Mouse (Mus musculus) B cell, adult 62 days (primary cell): ENCODE measurements around the gene Myocd. TPM values are rescaled to one million over a fixed set of nuclear protein-coding genes. Genes with fewer than 3 reads are reported as not detected.

ENCODE experiments used
- total RNA-seq: library from RNA; stranded (reverse); gene quantifications from 4 replicates; pipeline ENCODE4 v1.2.4, GENCODE M21; 2023

Myocd gene
- not detected in 4 replicates for total RNA-seq

GRCm38 (mm10) chr11:65269851-65270473, at the start of gene Myocd:
Gene Myocd (minus strand): TSS chr11:65269989.

GRCm38 (mm10) chr11:65162767-65163120, 107.0 kb downstream of the Myocd start, which contains the start of gene Arhgap44:
Gene Arhgap44 (minus strand): TSS chr11:65162961.

DNA sequence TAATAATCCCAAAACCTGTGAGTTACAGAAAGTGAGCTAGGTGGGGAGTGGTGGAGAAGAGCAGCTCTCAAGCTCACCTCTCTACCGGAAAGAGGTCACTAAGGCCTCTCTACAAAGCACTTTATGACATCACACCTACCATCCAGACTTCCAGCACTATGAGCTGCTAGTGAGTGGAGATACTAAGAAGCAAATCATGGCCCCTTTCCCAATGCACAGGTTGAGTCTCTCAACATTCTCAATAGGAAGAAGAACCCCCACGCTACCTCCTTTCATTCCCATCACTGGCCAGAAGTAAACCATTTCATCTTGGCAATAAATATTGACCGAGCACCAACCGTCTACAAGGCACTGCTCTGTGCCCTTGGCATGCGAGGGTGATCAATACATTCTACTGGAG, 110.0 kb downstream of the Myocd start, which contains the start of gene 1700086D15Rik:
Gene 1700086D15Rik (minus strand): TSS at position 101 of the 400 bp plus-strand sequence.

Other genes starting within 250 kb of the Myocd start
- gene 1700086D15Rik, start 110.1 kb downstream of the Myocd start, total RNA-seq: not detected in 4 replicates
- gene Arhgap44, start 107.0 kb downstream of the Myocd start, total RNA-seq: not detected in 4 replicates